Mouse (Mus musculus) brown adipose tissue, adult 24 weeks (tissue): Measurements from ENCODE around the gene Galnt4. TPM values are rescaled to one million over a fixed set of nuclear protein-coding genes. Genes with fewer than 3 reads are reported as not detected.
"Not testable (repeated sequence)": the region's sequence is repeated elsewhere in the genome, so short reads cannot be mapped to it uniquely, and the experiment has no call there.

Experiments used
- H3K27ac ChIP-seq: fragments of 200-500 bp; replicated peaks from 2 replicates; pipeline ENCODE4 v1.5.1; 2012; ENCODE audit warnings: low read depth, mild to moderate bottlenecking, low read length
- H3K4me1 ChIP-seq: fragments of 200-500 bp; 2 replicates; pipeline ENCODE4 v1.6.1; 2012; ENCODE audit warnings: low read length, mixed read lengths; ENCODE audit not compliant: control insufficient read depth, insufficient read depth, insufficient read length
- H3K4me3 ChIP-seq: fragments of 200-500 bp; 2 replicates; pipeline ENCODE4 v1.5.1; 2012; ENCODE audit warnings: low read depth, mild to moderate bottlenecking, low read length, moderate library complexity; ENCODE audit not compliant: insufficient read depth
- polyA plus RNA-seq: library from polyadenylated mRNA; stranded (reverse); fragments of >200 nt; gene quantifications from 2 replicates; pipeline ENCODE4 v1.2.4, GENCODE M21; 2012; ENCODE audit not compliant: missing spikeins, insufficient read depth, insufficient read length

The Galnt4 gene
- polyA plus RNA-seq, 1 experiment, result 2.9 TPM

DNA sequence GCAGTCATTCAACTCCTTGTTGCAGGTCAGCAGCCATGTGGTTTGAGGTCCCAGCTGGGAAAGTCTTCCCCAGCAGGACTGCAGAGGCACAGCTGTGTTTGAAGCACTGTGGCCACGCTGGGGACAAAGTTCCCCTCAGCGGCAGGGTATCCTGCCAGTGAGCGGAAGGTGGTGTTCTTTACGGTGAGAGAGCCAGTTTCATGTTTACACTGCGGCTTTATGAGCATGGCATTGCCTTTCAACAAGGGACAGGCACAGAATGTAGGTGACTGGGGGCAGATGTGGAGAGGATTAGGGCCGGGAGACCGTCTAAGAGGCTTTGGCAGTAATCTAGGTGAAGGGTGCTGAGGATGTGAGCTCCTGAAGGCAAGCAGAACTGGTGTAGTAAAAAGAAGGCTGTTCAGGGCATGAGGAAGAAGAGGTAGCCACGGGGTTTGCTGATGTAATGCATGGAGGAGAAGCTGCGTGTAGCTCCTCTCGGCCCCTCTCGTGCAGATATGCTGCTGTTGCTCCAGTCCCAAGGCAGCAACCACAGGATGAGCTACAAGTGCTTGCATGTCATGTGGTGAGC is 19.8 kb downstream of the Galnt4 start:
- H3K4me1 ChIP-seq, result no peaks in the 10 kb centered on the region
- H3K27ac ChIP-seq, result peak overlapping the region; percentile 4; the same call in 1 of the 2 replicates
- H3K4me3 ChIP-seq, result no peak overlapping the region

DNA sequence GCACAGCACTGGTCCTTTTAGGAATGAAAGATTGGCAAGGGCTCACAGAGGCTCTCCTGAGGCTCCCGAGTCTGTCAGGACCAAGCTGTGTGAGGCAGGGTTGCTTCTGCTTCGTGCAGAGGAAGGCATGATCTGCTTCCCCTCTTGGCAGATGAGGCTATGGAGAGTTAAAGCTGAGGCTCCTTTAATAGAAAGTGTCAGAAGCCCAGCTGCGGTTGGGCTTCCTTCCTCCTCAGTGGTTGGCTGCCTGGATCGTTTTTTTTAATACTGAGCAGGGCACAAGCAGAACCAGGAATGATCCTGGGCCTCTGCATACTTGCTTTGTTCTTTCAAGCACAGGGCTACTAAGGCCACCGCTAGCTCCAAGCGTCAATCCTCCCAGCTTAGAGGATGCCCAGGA is 22.7 kb downstream of the Galnt4 start:
- Histone ChIP-seq H3K4me3 (no peak overlapping the region), H3K4me1 (no peaks in the 10 kb centered on the region), H3K27ac (no peak overlapping the region)

DNA sequence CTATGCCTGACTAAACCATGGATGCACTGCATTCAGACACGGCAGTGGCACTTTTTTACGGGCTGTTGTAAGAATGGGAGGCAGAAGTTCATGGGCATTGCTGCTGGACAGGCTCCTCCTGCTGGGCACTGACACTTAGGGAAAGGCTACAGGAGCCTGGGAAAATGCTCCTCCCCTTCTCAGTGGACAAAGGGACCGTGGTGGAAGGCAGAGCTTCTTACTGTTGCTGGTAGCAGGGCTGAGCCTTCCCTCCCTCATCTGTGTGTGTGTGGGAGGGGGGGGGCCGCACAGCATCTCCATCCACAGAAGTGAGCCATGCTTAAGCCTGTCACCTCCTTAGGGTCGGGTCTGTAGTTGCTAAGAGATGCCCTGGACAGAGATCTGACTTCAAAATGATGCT is 23.3 kb downstream of the Galnt4 start:
- no peaks in the 10 kb centered on the region for H3K4me1 ChIP-seq
- H3K27ac ChIP-seq, result no peak overlapping the region
- no peak overlapping the region for H3K4me3 ChIP-seq

DNA sequence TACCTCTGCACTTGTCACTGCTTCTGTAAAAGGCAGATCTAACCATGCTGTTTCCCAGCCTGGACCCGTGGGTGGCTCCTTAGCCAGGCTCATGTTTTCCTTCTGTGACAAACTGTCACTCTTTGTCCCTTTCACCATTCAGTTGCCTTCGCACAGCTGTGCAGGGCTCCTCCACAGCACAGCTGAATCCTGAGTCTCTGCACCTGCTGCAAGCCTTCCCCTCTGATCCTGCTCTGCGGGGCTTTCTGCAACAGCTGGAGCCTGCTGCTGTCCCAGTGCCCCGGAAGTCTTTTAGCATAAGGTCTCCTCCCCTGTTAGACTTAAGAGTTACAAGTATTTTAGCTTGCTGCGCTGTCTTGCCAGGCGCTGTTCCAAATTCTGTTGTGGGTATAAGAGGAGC is 24.2 kb downstream of the Galnt4 start:
- no peaks in the 10 kb centered on the region for H3K4me1 ChIP-seq
- H3K4me3 ChIP-seq, result no peak overlapping the region
- no peak overlapping the region for H3K27ac ChIP-seq

DNA sequence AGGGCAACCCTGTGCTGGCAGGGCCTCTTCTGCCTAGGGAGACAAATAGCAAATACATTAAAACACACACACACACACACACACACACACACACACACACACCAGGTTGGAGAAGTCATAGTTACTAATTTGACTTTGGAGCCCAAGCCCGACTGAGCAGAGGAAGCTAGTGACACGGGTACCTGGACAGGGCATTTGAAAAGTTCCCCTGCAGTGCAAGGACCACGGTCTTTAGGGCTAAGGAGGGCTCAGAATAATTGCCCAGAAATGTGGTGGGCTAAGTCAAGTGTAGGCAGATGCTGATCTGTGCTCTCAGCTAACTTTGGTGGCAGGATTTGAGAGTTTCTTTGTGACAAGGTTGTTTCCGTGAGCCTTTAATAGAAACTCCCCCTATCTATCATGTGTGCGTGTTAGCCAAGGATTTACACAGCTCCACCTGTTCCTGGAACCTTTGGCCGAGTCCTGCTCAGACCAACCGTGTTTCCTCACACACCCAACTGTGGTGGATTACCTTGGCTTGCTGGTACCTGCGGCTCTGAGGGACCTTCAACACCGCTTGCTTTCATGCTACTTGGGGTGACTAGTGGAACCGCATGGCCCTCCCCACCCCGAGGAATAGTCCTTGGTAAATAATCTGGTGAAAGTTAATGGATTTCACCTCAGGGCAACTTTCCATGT is 24.8 kb downstream of the Galnt4 start:
- no peak overlapping the region for H3K4me3 ChIP-seq
- no peaks in the 10 kb centered on the region for H3K4me1 ChIP-seq
- H3K27ac ChIP-seq, result no peak overlapping the region

DNA sequence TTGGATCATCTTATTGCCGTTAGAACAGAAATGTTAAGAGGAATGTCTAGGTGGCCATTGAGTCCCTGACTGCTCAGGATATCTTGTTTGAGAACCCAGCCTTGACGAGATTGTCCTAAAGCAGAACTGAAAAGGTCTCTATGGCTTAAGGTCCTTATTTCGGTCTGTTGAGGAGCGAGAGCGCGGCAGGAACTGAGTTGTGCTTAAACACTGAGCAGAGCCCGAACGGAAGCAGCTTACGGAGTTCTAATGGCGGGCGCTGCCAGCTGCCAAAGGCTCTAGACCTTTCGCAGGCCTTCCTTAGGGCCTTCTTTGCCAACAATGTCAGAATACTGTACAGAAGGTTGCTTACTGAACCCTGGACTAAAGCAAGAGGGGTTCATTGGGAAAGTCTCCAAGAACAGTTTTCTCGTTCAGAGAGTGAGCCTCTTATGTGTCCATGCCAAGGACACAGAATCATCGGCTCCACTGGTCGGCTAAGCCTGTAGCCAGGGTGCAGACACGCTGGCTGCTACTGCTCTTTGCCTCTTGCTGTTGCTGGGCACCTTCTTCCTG is 25.4 kb downstream of the Galnt4 start:
- no peaks in the 10 kb centered on the region for H3K4me1 ChIP-seq
- H3K27ac ChIP-seq, result no peak overlapping the region
- H3K4me3 ChIP-seq, result no peak overlapping the region

DNA sequence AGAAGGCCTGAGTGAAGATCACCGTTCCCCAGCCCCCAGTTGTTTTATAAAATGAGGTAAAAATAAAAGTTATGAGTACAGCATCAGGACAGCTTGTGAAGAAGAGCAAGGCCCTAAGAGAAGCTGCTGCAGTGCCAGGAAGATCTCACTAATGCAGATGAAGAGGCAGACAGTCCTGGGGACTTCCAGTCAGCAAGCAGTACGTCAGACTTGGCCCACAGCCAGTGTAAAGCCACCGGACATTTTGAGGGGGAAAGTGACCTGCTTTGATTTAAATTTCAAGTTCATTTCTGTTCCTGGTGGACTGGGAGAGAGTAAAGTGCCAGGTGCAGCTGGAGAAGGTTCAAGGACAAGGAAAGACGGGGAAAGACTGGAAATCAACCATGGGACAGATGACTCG is 28.4 kb downstream of the Galnt4 start:
- Histone ChIP-seq H3K27ac (no peak overlapping the region), H3K4me3 (no peak overlapping the region), H3K4me1 (no peaks in the 10 kb centered on the region)

DNA sequence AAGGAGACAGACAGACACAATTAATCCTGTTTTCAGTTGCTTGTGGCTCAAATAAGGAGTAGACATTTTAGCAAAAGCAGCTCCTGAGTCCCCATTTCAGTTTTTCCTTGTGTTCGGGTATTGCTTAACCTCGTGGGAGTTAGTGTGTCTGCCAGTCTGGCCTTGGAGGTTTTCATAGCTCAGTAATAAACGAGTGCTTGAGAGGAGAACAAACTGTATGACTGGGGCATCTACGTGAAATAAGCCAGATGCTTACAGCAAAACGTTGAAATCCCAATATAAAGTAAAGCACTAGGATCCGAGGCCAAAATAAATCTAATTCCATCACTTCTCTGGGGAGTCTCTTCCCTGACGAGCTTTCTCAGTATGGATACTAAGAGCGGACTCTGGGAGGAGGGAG is 37.7 kb downstream of the Galnt4 start:
- Histone ChIP-seq H3K4me3 (no peak overlapping the region), H3K27ac (no peak overlapping the region), H3K4me1 (no peaks in the 10 kb centered on the region; the same call in 1 of the 2 replicates)

DNA sequence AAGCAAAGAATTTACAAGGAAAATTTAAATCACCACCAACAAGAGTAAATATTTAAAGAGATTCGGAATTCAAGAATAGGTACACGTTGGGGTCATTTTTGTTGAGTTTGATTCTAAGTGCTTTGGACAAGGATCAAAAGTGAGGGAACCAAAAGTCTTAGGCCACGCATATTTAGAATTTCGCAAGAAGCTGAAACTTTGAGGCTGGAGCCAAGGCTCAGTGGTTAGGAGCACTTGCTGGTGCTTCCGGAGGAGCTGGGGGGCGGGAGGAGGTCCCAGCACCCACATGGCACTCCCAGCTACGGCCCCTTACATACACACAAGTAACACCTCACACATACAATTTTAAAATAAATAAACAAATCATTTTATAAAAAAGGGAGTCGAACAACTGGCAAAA is 38.6 kb downstream of the Galnt4 start:
- no peaks in the 10 kb centered on the region for H3K4me1 ChIP-seq
- no peak overlapping the region for H3K4me3 ChIP-seq
- no peak overlapping the region for H3K27ac ChIP-seq

DNA sequence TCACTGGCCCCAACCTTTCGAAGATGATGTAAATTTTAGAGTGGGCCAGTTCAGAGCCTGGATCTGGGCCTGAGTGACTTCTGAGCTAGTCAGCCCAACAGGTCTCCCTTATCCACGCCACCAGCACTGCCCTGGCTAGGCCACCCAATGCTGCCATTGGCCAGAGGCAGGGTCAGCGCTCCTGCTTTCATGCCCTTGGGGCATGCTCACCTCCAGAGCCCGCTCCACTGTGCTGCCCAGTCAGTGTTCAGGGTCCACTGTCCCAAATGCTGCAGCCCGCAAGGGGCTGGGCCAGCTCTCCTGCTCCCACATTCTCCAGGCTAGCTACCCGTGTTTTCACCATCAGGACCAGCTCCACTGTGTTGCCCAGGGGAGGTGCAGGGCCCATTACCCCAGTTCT is 42.1 kb downstream of the Galnt4 start:
- Histone ChIP-seq H3K4me1 (no peaks in the 10 kb centered on the region), H3K4me3 (no peak overlapping the region), H3K27ac (no peak overlapping the region)

DNA sequence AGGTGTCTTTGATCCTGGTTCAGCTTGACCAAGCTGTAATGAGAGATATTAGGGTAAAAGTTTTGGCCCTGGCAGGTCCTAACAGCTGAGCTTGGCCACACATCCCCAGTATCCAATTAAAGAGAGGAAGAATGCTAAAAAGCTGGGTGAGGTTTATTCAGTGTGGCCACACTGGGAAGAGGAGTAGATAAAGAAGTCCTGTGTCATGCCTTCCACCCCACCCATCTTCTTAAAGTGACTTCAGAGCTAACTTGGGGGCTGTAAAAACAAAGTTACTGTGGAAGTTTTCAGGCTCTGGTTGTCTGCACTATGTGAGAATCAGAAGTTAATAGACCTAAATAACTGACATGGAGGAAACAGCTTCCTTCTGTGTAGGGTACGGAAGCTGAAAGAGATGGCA is 43.6 kb downstream of the Galnt4 start:
- Histone ChIP-seq H3K27ac (no peak overlapping the region), H3K4me3 (no peak overlapping the region), H3K4me1 (no peaks in the 10 kb centered on the region)

DNA sequence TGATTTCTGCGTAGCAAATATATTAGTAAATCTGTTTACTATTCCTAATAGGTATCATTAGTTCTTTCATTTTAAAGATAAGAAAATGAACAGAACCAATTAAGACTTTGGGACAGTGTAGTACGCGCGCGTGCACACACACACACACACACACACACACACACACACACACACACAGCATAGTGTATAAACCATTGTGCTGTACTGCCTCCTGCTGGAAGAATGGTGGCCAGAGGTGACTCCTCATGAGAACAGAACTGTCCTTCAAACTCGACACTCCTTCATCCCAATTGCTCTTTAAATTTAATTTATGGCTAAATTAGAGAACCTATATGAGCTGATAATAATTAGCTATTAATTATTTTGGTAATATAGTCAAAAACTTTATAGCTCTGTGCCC is 44.1 kb downstream of the Galnt4 start:
- no peak overlapping the region for H3K4me3 ChIP-seq
- H3K4me1 ChIP-seq, result no peaks in the 10 kb centered on the region
- H3K27ac ChIP-seq, result no peak overlapping the region

DNA sequence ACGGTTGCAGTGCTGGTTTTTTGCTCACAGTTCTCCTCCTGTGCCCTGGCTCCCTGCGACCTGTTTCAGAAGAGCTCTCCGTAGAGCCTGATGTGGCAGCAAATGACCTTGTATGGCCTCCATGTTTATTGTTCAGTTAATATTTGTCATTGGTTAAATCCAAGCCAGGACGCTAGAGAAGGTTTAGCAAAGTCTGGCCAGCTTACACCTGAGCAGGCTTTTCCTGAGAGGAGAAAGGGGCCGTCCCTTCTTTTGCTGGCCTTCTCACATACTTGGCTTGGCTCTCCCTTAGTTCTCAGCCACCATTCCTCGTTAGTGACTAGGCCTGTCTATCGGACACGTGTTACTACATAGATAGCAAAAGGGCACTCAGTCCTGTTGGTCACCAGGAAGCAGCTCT is 46.7 kb downstream of the Galnt4 start:
- Histone ChIP-seq H3K27ac (no peak overlapping the region), H3K4me1 (no peaks in the 10 kb centered on the region), H3K4me3 (no peak overlapping the region)

DNA sequence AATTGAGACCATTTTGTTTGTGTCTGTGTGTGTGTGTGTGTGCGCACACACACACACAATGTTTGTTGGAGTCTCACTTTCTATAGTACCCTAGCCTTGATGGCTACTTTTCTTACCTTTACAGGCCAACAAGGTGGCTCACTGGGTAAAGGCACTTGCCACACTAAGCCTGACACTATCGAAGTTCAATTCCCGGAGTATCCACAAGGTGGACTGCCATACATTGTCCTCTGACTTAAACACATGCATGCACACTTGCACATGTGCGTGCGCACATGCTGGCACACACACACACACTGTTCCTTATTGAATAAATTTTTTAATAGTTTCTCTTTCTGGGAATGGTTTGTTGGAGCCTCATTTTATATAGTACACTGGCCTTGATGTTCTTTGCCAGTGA is 48.8 kb downstream of the Galnt4 start:
- Histone ChIP-seq H3K4me1 (no peaks in the 10 kb centered on the region), H3K4me3 (no peak overlapping the region), H3K27ac (no peak overlapping the region)

DNA sequence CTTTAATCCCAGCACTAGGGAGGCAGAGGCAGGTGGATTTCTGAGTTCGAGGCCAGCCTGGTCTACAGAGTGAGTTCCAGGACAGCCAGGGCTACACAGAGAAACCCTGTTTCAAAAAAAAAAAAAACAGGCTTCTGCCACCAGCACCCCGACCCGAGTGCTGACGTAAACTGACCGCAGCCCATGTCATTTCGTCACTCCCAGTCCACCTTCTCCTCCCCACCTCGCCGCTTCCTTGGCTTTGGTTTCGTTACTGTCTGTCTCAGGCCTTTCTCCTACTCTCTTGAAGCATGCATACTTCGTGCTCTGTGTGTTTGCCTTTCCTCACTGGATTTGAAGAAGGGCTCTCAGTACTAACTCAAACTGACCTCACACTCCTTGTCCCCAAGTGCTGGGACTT is 49.7 kb downstream of the Galnt4 start:
- H3K27ac ChIP-seq, H3K4me3 ChIP-seq, H3K4me1 ChIP-seq: not testable (repeated sequence)

DNA sequence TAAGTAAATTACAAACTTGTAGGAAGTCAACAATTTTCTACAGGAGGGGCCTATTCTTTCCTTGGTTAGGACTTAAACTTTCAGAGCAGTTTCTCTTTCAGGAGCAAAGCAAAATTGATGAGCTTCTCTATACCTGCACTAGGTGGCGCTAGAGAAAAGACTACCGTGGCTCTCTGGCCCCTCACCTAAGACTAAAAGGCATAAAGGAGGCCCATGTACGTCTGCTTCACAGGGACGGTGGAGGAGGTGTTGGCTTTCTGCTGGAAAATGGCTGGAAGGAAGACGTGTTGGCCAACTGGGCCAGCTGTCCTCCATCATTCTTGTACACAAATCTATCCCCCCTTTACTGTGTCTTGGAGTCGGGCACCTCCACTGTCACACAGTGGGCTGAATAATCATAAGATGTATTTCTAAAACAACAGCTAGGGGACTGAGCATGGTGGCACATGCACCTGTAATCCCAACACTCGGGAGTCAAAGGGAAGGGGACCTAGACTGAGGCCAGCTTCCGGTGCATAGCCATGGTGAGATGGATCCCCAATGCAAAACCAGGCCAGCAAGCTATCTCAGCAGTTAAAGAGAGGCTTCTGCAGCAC is 54.1 kb downstream of the Galnt4 start:
- H3K27ac ChIP-seq, result no peak overlapping the region
- H3K4me3 ChIP-seq, result no peak overlapping the region
- no peaks in the 10 kb centered on the region for H3K4me1 ChIP-seq
